Mouse (Mus musculus): ENCODE measurements at regions not wholly inside any gene's neighbourhood (a gene's known extent, or its start where the extent isn't known, plus 50 kb on each side); places are given as distances from the start of the nearest gene placed in this dataset.
"Not testable (repeated sequence)": the region's sequence is repeated elsewhere in the genome, so short reads cannot be mapped to it uniquely, and the experiment has no call there.

- no peak for DNase-seq (ENCODE audit: low spot score in 2 of 2)
Observed at GRCm38 (mm10) chr14:86599511-86599910, 541.5 kb downstream of the Diaph3 start.

- no peak for DNase-seq (ENCODE audit: low spot score in 2 of 2)
Observed at GRCm38 (mm10) chr14:86588525-86588924, 552.5 kb downstream of the Diaph3 start.

DNA sequence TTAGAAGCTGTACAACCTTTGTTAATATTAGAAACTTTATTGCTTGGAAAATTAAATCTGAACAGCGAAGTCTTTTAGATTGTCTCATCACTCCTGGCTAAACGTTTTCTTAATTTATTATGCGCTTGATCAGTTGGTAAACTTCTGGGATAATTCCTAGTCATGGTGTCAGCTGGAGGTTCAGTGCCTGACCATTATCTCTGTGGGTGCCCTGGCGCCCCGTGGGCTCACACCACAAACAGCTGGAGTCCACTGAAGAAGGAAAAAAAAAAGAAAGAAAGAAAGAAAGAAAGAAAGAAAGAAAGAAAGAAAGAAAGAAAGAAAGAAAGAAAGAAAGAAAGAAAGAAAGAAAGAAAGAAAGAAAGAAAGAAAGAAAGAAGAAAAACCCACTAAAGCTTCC lies 555.1 kb downstream of the Diaph3 start:
- DNase-seq (ENCODE audit: low spot score in 2 of 2) = not testable (repeated sequence)

DNA sequence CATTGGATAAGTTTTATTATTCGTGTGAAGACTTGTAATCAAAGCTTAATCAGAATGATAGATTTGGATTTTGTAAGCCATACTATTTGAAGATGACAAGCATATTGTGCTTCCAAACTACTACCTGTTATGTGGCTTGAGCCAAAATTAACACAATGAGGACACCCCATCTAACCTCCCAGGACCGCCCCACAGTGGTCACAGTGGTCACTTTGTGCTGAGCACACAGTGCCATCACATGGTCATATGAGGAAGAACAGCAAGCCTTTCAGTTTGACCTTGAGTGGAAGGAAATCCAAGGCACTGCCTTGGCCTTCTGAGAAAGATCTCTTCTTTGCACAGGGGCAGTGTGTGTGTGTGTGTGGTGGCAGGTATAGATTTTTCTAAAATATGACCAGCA lies 578.3 kb downstream of the Diaph3 start:
- DNase-seq (ENCODE audit: low spot score in 2 of 2) = no peak

GRCm38 (mm10) chr14:86537992-86538391 lies 603.0 kb downstream of the Diaph3 start:
- no peak for DNase-seq (ENCODE audit: low spot score in 2 of 2)

- DNase-seq (ENCODE audit: low spot score in 2 of 2) = no peak
Observed at GRCm38 (mm10) chr14:86536341-86537027, 604.6 kb downstream of the Diaph3 start.

- DNase-seq (ENCODE audit: low spot score in 2 of 2) = no peak
Observed at GRCm38 (mm10) chr14:86510408-86510807, 630.6 kb downstream of the Diaph3 start.

DNA sequence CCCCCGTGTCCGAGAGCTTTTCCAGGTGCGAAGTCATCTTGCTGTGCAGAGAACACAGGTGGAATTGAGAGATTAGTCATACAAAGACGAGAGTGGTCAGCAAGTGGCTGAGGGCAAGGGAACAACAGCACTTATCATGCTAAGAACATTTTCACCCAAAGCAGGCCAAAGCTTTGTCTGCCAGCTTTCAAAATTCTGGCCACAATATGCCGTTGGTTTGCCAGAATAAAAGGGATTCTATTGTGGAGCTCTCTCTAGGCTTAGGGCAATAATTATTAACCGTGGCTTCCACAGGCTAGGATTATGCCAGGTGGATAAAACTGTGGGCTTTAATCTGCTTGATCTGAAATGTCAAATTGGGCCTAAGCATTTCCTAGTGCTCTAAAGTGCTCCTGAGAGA lies 631.3 kb downstream of the Diaph3 start:
- no peak for DNase-seq (ENCODE audit: low spot score in 2 of 2)

- DNase-seq (ENCODE audit: low spot score in 2 of 2) = no peak
Observed at GRCm38 (mm10) chr14:86506286-86506685, 634.7 kb downstream of the Diaph3 start.

DNA sequence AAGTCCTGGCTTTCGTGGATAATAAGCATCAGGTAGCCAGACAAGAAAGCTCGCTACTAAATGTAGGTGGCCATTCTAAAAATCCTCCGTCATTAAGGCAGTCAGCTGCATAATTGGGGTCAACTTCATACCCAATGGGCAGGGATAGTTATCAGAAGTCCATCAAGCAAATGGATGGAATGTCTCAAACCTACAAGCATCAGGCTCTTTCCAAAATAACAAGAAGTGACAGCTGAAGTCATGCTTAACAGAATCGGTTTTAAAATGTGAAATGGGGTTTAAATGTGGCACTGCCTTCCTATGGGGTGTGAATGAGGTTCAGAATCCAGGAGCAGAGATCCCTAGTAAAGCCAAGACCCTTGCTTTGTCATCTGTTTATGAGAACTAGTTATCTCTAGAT lies 650.2 kb downstream of the Diaph3 start:
- DNase-seq (ENCODE audit: low spot score in 2 of 2) = no peak

- DNase-seq (ENCODE audit: low spot score in 2 of 2) = peak in 1 of 2 experiments; percentile 6
Observed at GRCm38 (mm10) chr14:86489872-86490631, 651.0 kb downstream of the Diaph3 start.

DNA sequence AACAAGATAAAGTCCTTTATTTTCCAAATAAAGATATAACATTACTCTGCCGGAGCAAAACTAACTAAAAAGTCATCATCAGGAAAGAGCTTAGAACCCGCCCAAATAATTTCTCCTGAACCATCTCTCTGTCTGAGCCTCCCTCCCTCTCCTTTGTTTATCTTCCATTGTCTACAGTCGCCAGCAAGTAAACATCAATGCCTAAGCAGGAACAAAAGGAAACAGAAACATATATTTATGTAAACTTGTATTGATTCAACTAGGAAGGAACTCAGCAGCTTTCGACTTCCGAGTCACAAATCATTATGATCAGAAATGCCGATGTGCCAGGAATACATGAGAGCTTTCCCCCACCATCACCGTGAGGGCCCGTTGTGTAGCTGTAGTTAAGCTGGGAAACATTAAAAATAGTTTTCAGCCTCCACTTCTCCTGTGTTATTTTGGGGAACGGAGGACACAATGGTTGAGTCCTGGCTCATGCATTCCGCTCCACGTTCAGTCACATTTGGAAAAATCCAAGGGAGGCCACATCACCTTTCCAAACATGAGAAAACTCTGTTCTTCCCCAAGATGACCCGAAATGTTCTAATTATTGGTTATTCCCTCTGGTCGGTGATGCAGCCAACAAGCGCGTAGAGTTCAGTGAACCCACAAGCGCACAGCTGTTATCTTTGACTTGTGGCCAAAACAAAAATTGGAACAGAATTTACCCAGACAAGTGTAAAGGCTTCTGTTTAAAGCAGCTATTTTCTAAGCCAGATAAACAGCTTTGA lies 651.8 kb downstream of the Diaph3 start:
- peak; percentile 13 to 25 for DNase-seq (ENCODE audit: low spot score in 2 of 2)

GRCm38 (mm10) chr14:86487285-86487897 lies 653.6 kb downstream of the Diaph3 start:
- DNase-seq (ENCODE audit: low spot score in 2 of 2) = no peak

- no peak for DNase-seq (ENCODE audit: low spot score in 2 of 2)
Observed at GRCm38 (mm10) chr14:86484247-86484646, 656.8 kb downstream of the Diaph3 start.

DNA sequence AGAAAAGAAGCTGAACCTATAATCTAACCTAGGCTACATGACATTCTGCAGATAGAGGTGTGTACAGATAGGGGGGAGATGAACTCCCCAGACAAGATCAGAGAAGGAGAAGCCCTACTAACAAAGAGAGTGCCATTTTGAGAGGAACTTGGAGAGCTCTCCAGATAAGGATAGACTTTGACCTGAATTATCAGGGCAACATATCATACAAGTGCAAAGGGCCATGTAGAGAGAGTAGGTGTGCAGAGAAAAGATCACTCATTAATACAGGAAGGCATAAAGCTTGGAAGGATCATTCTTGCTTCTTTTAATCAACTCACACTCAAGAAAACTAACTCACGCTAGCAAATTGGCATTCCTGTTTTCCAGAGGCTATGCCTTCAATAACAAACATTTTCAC lies 667.4 kb downstream of the Diaph3 start:
- DNase-seq (ENCODE audit: low spot score in 2 of 2) = no peak

- no peak for DNase-seq (ENCODE audit: low spot score in 2 of 2)
Observed at GRCm38 (mm10) chr14:86470462-86470861, 670.6 kb downstream of the Diaph3 start.

- DNase-seq (ENCODE audit: low spot score in 2 of 2) = no peak
Observed at GRCm38 (mm10) chr14:86467886-86468463, 673.1 kb downstream of the Diaph3 start.

DNA sequence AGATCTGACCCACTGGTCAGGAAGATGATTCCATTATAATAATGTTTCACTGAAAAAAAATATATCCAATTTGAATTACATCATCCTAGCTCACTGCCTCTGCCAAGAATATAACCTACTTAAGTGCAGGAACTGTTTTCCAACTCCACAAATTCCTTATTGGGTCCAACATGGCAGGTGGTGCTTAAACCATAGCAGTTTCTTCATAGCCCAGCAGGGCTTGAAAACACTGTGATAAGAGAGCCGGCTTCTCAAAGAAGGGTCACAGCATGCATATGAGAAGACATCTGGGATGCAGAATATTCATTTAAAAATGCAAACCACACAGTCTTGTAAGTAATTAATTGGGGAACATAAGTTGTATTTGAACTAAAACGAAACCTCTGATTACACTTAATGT lies 677.6 kb downstream of the Diaph3 start:
- no peak for DNase-seq (ENCODE audit: low spot score in 2 of 2)

DNA sequence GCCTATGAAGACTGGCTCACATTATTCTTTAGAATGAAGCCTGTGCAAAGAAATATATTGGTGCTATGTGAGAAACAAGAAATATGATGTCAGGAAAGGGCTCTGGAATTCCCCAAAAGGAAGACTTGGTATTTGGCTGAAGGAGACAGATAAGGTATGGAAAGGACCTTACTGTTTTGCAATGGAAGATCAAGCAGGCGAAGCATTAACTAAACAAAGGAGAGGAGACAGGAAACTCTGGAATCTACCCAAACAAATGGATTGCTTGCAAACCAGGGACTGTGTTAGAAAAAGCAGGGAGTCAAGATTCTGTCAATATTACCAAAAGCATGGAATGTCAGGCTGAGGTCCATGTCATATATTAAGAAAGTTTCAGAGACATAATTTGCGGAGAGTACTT lies 687.9 kb downstream of the Diaph3 start:
- DNase-seq (ENCODE audit: low spot score in 2 of 2) = no peak

GRCm38 (mm10) chr14:86450616-86451015 lies 690.4 kb downstream of the Diaph3 start:
- no peak for DNase-seq (ENCODE audit: low spot score in 2 of 2)

- no peak for DNase-seq (ENCODE audit: low spot score in 2 of 2)
Observed at GRCm38 (mm10) chr14:86445139-86445538, 695.9 kb downstream of the Diaph3 start.
